Mouse (Mus musculus) myocyte (in vitro differentiated cells): Measurements from ENCODE around the gene Safb. TPM values are rescaled to one million over a fixed set of nuclear protein-coding genes. Genes with fewer than 3 reads are reported as not detected.
"Not testable (repeated sequence)": the region's sequence is repeated elsewhere in the genome, so short reads cannot be mapped to it uniquely, and the experiment has no call there.

Source experiments
- H3K27me3 ChIP-seq: one replicate; pipeline ENCODE4 v1.6.1; 2011; ENCODE audit not compliant: control insufficient read depth, insufficient read depth, insufficient read length
- H3K36me3 ChIP-seq: one replicate; pipeline ENCODE4 v1.6.1; 2011; ENCODE audit not compliant: control insufficient read depth, insufficient read depth
- H3K4me2 ChIP-seq: one replicate; pipeline ENCODE4 v1.6.1; 2011; ENCODE audit warnings: low read depth, control low read depth
- H3K4me3 ChIP-seq: one replicate; pipeline ENCODE4 v1.5.1; 2011; ENCODE audit warnings: mild to moderate bottlenecking, control low read depth, moderate library complexity
- H3K79me2 ChIP-seq: one replicate; pipeline ENCODE4 v1.6.1; 2011; ENCODE audit not compliant: control insufficient read depth, insufficient read depth
- H3ac ChIP-seq: one replicate; pipeline ENCODE4 v1.6.1; 2011; ENCODE audit not compliant: control insufficient read depth, insufficient read length
- CEBPB ChIP-seq: IDR thresholded peaks from 2 replicates; pipeline ENCODE4 v1.6.1; 2011; ENCODE audit warnings: mild to moderate bottlenecking, moderate library complexity; ENCODE audit not compliant: poor library complexity, insufficient read depth, severe bottlenecking
- E2F4 ChIP-seq: IDR thresholded peaks from one replicate; pipeline ENCODE4 v1.6.1; 2011; ENCODE audit warnings: mild to moderate bottlenecking, control low read depth, moderate library complexity; ENCODE audit not compliant: insufficient read depth
- MAX ChIP-seq: IDR thresholded peaks from one replicate; pipeline ENCODE4 v1.6.1; 2011; ENCODE audit warnings: low read depth, mild to moderate bottlenecking, control low read depth
- MYOD1 ChIP-seq, 3 experiments: IDR thresholded peaks; one replicate each; pipeline ENCODE4 v1.6.1; 2011; ENCODE audit warnings: control low read depth in 2 of 3, low read depth in 2 of 3, mild to moderate bottlenecking in 2 of 3, moderate library complexity in 1 of 3; ENCODE audit not compliant: insufficient read length in 2 of 3, control insufficient read depth in 1 of 3
- MYOG ChIP-seq, 3 experiments: IDR thresholded peaks; one replicate each; pipeline ENCODE4 v1.6.1; 2011; ENCODE audit warnings: control low read depth in 2 of 3, low read depth in 2 of 3, mild to moderate bottlenecking in 2 of 3; ENCODE audit not compliant: insufficient read length in 2 of 3, control insufficient read depth in 1 of 3, insufficient read depth in 1 of 3
- POLR2A ChIP-seq: IDR thresholded peaks from one replicate; pipeline ENCODE4 v1.6.1; 2011; ENCODE audit warnings: low read depth, mild to moderate bottlenecking, control low read depth, moderate library complexity; ENCODE audit not compliant: insufficient read length
- POLR2AphosphoS2 ChIP-seq: IDR thresholded peaks from one replicate; pipeline ENCODE4 v1.6.1; 2011; ENCODE audit warnings: low read depth, control low read depth; ENCODE audit not compliant: insufficient read length
- REST ChIP-seq: IDR thresholded peaks from one replicate; pipeline ENCODE4 v1.6.1; 2011; ENCODE audit warnings: mild to moderate bottlenecking, control low read depth, moderate library complexity; ENCODE audit not compliant: insufficient read depth, insufficient read length
- SRF ChIP-seq: IDR thresholded peaks from one replicate; pipeline ENCODE4 v1.6.1; 2011; ENCODE audit warnings: low read depth; ENCODE audit not compliant: control insufficient read depth, insufficient read length
- TCF12 ChIP-seq: IDR thresholded peaks from one replicate; pipeline ENCODE4 v1.6.1; 2011; ENCODE audit warnings: mild to moderate bottlenecking, control low read depth; ENCODE audit not compliant: poor library complexity, insufficient read depth, severe bottlenecking
- TCF3 ChIP-seq: IDR thresholded peaks from one replicate; pipeline ENCODE4 v1.6.1; 2011; ENCODE audit warnings: low read depth, control low read depth; ENCODE audit not compliant: insufficient read length
- USF1 ChIP-seq: IDR thresholded peaks from one replicate; pipeline ENCODE4 v1.6.1; 2011; ENCODE audit warnings: low read depth, mild to moderate bottlenecking, control low read depth, moderate library complexity
- polyA plus RNA-seq: library from polyadenylated mRNA; unstranded; fragments of >200 nt; fragmentation: generic; extraction: Trizol; gene quantifications from one replicate; pipeline ENCODE4 v1.2.1, GENCODE M21; 2012; ENCODE audit warnings: missing spikeins

Gene Safb
- polyA plus RNA-seq, 1 experiment: 58.9 TPM

DNA sequence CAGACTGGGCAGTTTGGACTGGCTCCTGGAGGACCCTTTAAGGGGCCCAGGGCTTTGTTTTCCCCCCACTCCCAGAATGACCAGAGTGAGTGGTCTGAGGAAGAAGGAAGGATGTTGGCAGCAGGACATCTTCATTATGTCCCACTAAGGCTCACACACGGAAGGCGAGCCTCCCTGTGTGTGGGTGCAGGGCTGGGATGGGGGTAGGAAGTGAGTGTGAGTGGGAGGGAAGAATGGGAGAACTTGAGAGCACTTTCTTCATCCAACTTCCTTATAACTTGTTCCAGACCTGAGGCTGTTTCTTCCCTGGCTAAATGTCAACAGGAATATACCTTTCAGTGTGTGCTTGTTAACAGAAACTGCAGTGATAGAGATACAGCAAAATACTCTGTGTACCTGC lies 26.7 kb downstream of the Safb start:
- no peak overlapping the region for H3K4me2 ChIP-seq

DNA sequence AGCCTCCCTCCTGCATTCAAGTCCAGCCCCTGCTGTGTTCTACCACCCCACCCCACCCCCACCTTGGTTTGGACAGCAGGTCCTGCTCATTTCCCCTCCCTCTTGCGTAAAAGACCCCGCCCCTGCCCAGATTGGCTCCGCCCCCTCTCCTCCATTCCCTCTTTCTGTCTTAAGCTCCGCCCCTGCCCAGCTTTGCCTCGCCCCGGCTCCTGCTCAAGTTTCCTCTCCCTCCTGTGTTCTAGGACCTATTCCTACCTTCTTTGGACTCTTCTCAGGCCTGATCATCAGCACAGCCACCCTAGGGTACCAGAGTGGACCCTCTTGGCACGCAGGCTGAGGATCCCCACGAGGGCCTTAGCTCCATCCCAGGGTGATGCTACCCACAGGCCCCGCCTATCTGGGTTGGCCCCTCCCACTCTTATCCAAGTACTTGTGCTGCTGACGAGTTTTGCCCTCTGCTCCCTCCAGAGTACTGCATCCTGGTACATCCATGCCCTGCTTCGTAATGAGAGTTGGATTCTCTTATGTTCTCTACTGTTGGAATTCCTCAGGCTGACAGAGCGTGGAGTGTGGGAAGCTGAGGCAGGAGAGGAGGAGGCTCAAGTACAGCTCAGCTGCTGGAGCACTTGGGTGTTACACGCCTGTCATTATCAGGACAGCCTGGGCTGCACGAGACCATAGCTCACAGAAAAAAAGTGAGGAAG lies 27.4 kb downstream of the Safb start:
- Histone ChIP-seq H3K36me3 (peaks cover 15% of the 10 kb centered on the region), H3K4me3 (no peak overlapping the region), H3K4me2 (no peak overlapping the region), H3K79me2 (peaks cover 53% of the 10 kb centered on the region), H3K27me3 (no peaks in the 10 kb centered on the region), H3ac (no peak overlapping the region)
- TF ChIP-seq POLR2AphosphoS2 (peak; percentile 11), USF1 (no peak)

More for the DNA sequence above, 26.7 kb downstream of the Safb start:
- H3K4me3 ChIP-seq: no peak overlapping the region
- no peaks in the 10 kb centered on the region for H3K27me3 ChIP-seq
- H3K79me2 ChIP-seq: peaks cover 47% of the 10 kb centered on the region
- H3K36me3 ChIP-seq: peaks cover 15% of the 10 kb centered on the region
- TF ChIP-seq E2F4: no peak
- TF ChIP-seq TCF12: no peak
- no peak for TF ChIP-seq POLR2A
- TF ChIP-seq POLR2AphosphoS2: no peak
- TF ChIP-seq CEBPB: no peak
- no peak for TF ChIP-seq MYOG (IDR thresholded peaks at IDR 0.05; ENCODE audit: control insufficient read depth in 1 of 3, insufficient read depth in 1 of 3, insufficient read length in 2 of 3, low read depth in 2 of 3)
- TF ChIP-seq MAX: no peak
- no peak for TF ChIP-seq MYOD1 (IDR thresholded peaks at IDR 0.05; ENCODE audit: control insufficient read depth in 1 of 3, insufficient read length in 2 of 3, low read depth in 2 of 3)
- H3ac ChIP-seq: no peak overlapping the region

DNA sequence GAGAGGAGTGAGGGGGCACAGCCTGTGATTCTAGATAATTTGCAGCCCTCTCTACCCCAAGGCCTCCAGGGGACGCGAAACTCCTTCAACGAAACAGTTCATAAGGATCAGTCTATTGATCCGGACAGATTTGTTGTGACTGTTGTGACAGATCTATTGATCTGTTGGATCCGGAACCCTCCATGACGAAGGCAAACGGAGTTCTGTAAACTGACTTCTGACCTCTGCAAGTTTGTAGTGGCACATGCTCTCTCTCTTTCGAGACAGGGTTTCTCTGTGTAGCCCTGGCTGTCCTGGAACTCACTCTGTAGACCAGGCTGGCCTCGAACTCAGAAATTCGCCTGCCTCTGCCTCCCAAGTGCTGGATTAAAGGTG lies 27.9 kb downstream of the Safb start:
- H3K27me3 ChIP-seq, H3K4me2 ChIP-seq, H3K4me3 ChIP-seq, H3ac ChIP-seq: not testable (repeated sequence)
- Histone ChIP-seq H3K79me2 (peaks cover 57% of the 10 kb centered on the region), H3K36me3 (peaks cover 17% of the 10 kb centered on the region)

- TF ChIP-seq MAX (no peak), SRF (peak; percentile 71), POLR2A (peak; percentile 80), USF1 (no peak), TCF3 (no peak), TCF12 (no peak), E2F4 (no peak), MYOG (IDR thresholded peaks at IDR 0.05; ENCODE audit: control insufficient read depth in 1 of 3, insufficient read depth in 1 of 3, insufficient read length in 2 of 3, low read depth in 2 of 3) (peak in 1 of 3 experiments; percentile 52), POLR2AphosphoS2 (peak; percentile 88), MYOD1 (IDR thresholded peaks at IDR 0.05; ENCODE audit: control insufficient read depth in 1 of 3, insufficient read length in 2 of 3, low read depth in 2 of 3) (no peak), CEBPB (no peak), REST (no peak)
- Histone ChIP-seq H3K4me2 (peak within 1 kb of the TSS; percentile 95), H3K4me3 (peak within 1 kb of the TSS; percentile 73), H3ac (peak within 1 kb of the TSS; percentile 59), H3K27me3 (no peaks in the 10 kb centered on the region), H3K79me2 (peaks cover 53% of the 10 kb centered on the region), H3K36me3 (peaks cover 19% of the 10 kb centered on the region)
These were observed 28.7 kb downstream of the Safb start, which contains the start of gene Rpl36 for GRCm38 (mm10) chr17:56613236-56613844. Gene Rpl36 (plus strand): TSS chr17:56613416.

DNA sequence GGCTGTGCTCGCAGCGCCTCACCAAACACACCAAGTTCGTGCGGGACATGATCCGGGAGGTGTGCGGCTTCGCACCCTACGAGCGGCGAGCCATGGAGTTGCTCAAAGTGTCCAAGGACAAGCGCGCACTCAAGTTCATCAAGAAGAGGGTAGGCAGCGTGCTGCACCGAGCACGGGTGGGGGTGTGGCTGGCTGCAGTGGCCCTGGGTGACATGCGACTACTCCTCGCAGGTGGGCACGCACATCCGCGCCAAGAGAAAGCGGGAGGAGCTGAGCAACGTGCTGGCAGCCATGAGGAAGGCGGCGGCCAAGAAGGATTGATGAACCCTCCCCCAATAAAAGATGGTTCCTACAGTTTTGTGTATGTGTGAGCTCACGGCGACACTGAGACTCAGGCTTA lies 29.3 kb downstream of the Safb start:
- Histone ChIP-seq H3K36me3 (peaks cover 24% of the 10 kb centered on the region), H3K79me2 (peaks cover 48% of the 10 kb centered on the region), H3ac (peak overlapping the region; percentile 59), H3K4me2 (peak overlapping the region; percentile 95), H3K4me3 (peak overlapping the region; percentile 73)
- not testable (repeated sequence) for H3K27me3 ChIP-seq
- TF ChIP-seq POLR2A (peak; percentile 69), MYOG (IDR thresholded peaks at IDR 0.05; ENCODE audit: control insufficient read depth in 1 of 3, insufficient read depth in 1 of 3, insufficient read length in 2 of 3, low read depth in 2 of 3) (peak in 1 of 3 experiments; percentile 8), POLR2AphosphoS2 (peak; percentile 86)
